Mouse (Mus musculus) neutrophil, adult 5-6 weeks (primary cell): ENCODE data around the gene Cd163. TPM values are rescaled to one million over a fixed set of nuclear protein-coding genes. Genes with fewer than 3 reads are reported as not detected.

Experiments used
- ATAC-seq: fragments of 151-379, 151-347 bp; 2 replicates; pipeline ENCODE4 v1.8.0; 2017; ENCODE audit warnings: mild to moderate bottlenecking, moderate TSS enrichment; ENCODE audit not compliant: insufficient number of reproducible peaks, poor library complexity, low FRiP score, severe bottlenecking; ENCODE audit errors: extremely low read depth
- total RNA-seq: library from RNA; stranded (forward); fragments of 200-1000 nt; gene quantifications from 2 replicates; pipeline ENCODE4 v1.2.3, GENCODE M21; 2017

Gene Cd163
- total RNA-seq, 1 experiment from 2014 or later, result 0.23 TPM

GRCm38 (mm10) chr6:124346613-124347012 lies 42.2 kb downstream of the Cd163 start:
- ATAC-seq, result peak; percentile 77; the same call in 1 of the 2 replicates

GRCm38 (mm10) chr6:124353246-124353645 lies 48.8 kb downstream of the Cd163 start:
- no peak for ATAC-seq

- no peak for ATAC-seq
Observed at GRCm38 (mm10) chr6:124358953-124359352, 54.5 kb downstream of the Cd163 start.

- ATAC-seq, result 0 out of 2 replicates have a peak, but pooled peaks have one; percentile 26
Observed at GRCm38 (mm10) chr6:124360549-124360948, 56.1 kb downstream of the Cd163 start.

- no peak for ATAC-seq
Observed at GRCm38 (mm10) chr6:124364328-124364727, 59.9 kb downstream of the Cd163 start.

GRCm38 (mm10) chr6:124373584-124374206 lies 69.2 kb downstream of the Cd163 start:
- peak; percentile 73 for ATAC-seq

DNA sequence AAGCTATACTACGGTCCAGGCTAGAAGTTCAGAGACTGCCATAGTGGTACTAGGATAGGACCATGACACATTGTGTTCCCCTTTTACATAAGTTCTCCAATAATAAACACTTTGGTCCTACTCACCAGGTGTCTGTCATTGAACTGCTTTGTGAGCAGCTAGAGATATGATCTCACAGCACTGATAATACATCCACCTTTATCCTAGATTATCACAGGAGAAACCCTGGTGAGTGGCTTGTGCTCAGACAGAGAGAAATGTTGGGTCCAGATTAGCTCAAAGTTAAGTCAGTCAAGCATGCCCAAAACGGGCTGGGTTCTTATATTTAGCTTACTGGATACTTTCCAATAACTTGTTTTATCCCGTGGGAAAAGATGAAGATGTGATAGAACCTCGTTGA lies 70.2 kb downstream of the Cd163 start:
- ATAC-seq, result no peak

- peak; percentile 65 for ATAC-seq
Observed at GRCm38 (mm10) chr6:124375435-124375884, 71.0 kb downstream of the Cd163 start.

GRCm38 (mm10) chr6:124376311-124376710 lies 71.9 kb downstream of the Cd163 start:
- ATAC-seq, result no peak

DNA sequence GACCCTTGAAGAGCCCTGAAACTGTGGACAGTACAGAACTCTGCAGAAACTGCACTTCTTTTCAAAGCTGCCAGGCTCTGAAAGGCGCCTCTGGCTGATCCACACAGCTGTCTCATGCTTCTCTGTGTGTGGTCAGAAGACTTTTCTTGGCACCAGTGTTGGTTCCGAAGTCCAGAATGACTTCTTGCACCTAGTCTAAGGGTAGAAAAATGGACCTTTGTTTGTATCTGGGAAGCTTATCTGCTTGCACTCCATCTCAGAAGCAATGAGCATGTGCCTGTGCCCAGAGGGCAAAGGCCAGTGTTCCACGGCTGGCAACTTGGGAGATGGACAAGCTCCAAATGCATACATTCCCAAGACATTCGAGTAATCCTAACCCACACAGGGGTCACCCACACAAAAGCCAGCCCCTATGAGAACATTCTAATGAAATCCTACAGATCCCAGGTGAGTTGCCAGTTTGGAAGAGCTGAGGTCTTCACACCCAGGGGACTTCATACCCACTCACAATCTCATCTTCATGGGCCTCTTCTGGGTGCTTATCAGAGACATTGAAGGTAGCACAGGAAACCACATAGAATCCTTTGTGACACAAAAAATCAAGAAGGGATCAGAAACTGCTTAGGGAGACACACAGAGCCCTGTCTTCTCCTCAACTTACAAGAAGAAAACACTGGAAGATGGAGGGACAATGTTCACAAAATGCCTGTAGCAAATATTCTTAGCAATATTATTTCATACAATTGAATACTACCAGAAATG lies 73.2 kb downstream of the Cd163 start:
- no peak for ATAC-seq

- ATAC-seq, result peak; percentile 36; the same call in 1 of the 2 replicates
Observed at GRCm38 (mm10) chr6:124379331-124379730, 74.9 kb downstream of the Cd163 start.

Other genes with a start within 250 kb of the Cd163 start
- gene Vmn2r27, start 72.8 kb upstream of the Cd163 start, total RNA-seq, result not detected in 2 replicates
- gene Pex5, start 110.4 kb downstream of the Cd163 start, total RNA-seq, result 22.6 and 23.0 TPM in 2 replicates
- not detected in 2 replicates for gene Clstn3, start 160.1 kb downstream of the Cd163 start, total RNA-seq
- 1.9 and 2.5 TPM in 2 replicates for gene C1rl, start 188.5 kb downstream of the Cd163 start, total RNA-seq
- gene C1ra, start 207.7 kb downstream of the Cd163 start, total RNA-seq, result 0.49 and 0.58 TPM in 2 replicates
- gene C1s1, start 237.7 kb downstream of the Cd163 start, total RNA-seq, result not detected in 2 replicates